Mouse (Mus musculus) adrenal gland (tissue): Measurements from ENCODE around the gene Ppp2r5a.
"Not testable (repeated sequence)": the region's sequence is repeated elsewhere in the genome, so short reads cannot be mapped to it uniquely, and the experiment has no call there.

Experiments used
- intact Hi-C: fragments of 180-260 bp; cut with DNase I; formaldehyde crosslinking; loops from one replicate; pipeline ENCODE4 v1.15.1; 2025
- long read RNA-seq, 2 experiments: library from polyadenylated mRNA; unstranded; transcript quantifications; one replicate each; pipeline ENCODE4 v2.0.0; 2020; ENCODE audit warnings: borderline replicate concordance in 1 of 2; ENCODE audit not compliant: insufficient replicate concordance in 1 of 2

Gene Ppp2r5a
- long read RNA-seq, experiment 1, partial matches to known transcripts = 3 of 12 reads
- long read RNA-seq, experiment 1, other reads (novel, unspliced or antisense) = 7 of 12 reads
- long read RNA-seq, experiment 2, partial matches to known transcripts = 1 of 12 reads
- long read RNA-seq, experiment 2, other reads (novel, unspliced or antisense) = 11 of 12 reads

DNA sequence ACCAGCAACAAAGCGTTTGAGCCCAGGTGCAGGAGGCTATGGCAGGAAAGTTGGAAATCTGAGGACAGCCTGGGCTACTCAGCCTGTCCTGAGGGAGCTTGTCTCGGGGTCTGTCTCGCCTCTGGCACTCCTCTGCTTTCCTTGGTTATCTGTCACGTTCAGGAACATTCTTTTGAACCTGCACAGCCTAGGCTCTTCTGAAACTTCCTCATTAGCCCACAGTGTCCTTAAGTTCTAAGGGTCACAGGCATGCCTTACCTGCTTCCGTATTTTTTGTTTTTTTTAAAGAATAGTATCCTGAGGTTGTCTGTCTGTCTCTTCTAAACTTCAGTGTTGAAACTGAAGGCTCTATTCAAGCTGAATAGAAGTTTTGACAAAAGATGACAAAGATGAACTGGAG lies at the start of gene Ppp2r5a:
Gene Ppp2r5a (minus strand): TSS at position 199 of the 400 bp plus-strand sequence.
- intact Hi-C loops = no loop called here

DNA sequence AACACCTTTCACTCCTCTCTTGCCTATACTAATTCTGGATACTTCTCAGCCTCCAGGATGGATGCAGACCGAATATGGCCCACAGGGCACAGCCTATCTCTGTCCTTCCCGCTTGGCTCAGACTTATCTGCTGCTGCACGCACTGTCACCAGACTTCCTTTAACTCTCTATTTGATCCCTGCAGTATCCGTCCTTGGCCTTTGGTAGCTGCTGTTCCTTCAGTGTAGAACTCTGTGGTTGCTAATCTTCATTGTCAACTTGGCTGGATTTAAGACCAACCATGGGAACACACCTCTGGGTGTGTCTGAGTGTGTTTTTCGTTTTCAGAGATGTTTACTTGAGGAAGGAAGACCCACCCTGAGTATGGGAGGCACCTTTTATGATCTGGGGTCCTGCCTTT lies 47.5 kb upstream of the Ppp2r5a start:
- intact Hi-C loops = no loop called here

DNA sequence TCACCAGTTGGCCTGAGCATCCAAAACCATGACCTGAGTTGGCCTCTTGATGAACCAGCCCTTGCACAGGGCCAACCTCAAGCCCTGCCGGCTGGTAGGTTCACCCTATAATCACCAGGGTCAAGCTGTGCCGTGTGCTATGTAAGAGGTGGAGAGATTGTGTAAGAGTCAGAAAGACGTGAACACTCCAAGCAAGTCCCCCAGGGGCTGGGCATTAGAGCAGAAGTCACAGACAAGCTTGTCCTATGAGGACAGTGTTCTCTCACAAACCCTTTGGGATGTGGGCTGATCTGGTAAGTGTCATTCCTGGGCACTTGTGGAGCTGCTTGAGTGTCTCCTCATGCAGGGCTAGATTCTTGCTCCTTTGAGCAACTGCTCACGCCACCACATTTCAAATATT lies 46.5 kb upstream of the Ppp2r5a start:
- intact Hi-C loops = no loop called here

DNA sequence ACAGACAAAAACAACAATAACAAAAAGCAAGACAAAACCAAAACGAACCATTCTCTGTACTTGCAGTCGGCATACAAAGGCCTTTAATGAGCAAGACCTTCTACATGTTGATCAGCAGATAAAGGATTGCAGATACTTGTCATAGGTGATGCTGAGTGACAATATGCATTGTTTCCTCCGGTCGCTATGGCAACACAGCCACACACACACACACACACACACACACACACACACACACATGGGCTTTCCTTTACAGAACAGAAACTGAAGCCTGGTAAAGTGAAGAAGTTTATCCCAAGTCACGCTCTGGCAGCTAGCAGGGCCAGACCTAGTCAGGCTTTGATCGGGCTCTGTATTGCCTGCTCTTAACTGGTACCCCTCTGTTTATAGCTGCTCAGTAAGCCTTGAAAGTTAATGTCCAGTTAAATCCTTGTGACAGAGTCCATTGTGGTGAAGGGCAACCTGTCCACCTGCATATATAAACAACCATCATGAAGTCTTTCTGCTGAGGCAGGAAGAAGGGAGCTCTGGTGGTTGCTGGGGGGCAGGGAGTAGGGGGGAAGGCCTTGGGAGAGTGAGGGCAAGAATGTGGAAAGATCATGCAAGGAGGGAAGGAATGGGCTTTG lies 44.4 kb upstream of the Ppp2r5a start:
- intact Hi-C loops = no loop called here

DNA sequence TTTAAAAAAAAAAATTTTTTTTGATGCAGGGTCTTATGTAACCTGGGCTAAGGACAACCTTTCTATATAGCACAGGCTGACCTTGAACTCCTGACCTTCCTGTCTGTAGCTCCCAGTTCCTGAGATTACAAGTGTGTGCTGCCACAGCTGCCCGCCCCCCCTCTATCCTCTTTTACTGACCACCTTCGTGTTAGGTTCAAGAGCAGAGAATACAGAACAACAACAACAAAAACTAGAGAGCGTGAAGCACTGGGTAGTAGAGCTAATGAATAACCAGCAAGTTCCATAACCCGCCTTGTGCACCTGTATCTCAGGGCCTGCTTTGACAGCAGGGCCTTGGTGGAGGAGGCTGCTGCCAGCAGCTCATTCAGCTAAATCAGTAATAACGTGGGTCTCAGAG lies 43.2 kb upstream of the Ppp2r5a start:
- intact Hi-C loops = no loop called here

DNA sequence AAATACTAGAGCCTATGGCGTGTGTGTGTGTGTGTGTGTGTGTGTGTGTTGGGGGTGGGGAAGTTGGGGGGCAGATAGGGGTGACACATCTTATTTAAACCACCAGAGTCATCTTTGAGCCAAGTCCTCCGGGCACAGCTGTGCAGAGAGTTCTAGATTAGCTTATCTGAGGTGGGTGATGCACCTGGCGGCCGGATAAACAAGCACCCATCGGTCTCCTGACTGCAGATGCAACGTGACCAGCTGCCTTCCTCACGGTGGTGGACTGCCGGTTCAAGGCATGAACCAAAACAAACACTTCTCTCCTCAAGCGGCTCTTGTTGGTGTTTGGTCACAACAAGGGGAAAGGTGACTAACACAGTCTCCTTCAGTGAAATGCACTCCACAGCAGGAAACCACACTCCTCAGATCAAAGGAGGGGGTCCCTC lies 42.8 kb upstream of the Ppp2r5a start:
- intact Hi-C loops = no loop called here

DNA sequence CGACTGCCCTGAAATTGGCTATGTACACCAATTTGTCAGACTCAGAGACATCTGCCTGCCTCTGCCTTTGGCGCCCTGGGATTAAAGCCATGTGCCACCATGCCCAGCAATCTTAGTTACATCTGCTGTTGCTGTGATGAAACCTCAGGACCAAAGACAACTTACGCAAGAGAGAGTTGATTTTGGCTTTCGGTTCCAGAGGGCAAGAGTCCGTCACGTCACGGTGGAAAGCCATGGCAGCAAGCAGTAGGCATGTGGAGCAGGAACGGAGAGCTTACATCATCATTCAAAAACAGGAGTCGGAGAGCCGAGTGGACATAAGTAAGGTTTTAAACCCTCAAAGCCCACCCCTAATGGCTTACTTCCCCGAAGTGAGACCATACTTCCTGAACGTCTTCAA lies 42.3 kb upstream of the Ppp2r5a start:
- intact Hi-C loops = no loop called here

DNA sequence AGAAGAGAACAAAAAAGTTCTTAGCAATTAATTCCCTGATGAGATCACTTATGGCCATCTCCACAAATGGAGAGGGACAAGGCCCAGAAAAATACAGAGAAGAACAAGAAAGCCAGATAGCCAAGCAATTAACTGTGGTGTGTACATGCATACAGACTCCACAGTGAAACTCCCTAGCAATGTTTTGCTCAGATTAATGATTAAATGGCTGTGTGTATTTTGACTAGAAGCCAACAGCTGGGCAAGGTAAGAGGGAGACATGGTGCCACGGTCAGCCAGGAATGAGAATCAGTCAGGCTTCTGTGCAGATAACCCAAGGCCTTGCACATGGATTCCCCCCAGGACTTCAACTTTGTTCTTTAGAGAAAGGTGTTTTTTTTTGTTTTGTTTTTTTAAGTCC lies 41.4 kb upstream of the Ppp2r5a start:
- intact Hi-C loops = no loop called here

DNA sequence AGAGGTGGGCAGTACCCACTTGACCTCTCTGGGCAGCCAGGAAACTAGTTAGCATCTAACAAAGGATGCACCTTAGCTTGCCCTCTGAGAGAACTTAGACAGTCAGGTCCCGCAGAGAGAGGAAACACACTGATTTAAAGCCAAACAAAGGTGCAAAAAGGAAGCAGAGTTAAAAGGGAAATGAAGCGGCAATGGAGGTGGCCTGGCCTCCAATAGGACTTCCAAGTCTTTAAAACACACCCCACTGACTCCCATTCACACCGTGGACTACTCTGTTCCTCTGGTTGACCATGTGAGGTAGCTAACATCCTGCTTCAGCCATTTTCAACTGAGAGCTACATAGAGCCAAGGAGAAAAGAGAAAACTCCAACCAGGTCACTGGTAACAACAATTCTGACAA lies 35.9 kb upstream of the Ppp2r5a start:
- intact Hi-C loops = no loop called here

DNA sequence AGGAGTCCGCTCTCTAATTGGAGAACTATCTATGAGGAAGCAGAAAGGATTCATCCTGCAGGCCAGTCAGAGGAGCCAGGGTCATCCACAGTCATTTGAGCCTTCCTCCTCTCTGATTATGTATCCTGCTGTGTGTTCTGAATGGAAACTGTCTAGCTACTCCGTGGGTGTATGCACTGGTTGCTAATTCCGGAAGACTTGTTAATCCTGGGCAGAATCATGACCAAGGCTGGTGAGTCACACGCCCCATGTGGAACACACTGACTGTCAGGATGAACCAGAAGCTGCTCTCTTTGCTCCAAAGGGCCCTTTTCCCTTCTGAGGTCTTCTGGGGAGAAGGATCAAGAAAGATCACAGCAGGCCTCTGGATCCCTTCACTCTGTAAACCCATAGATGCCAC lies 35.5 kb upstream of the Ppp2r5a start:
- intact Hi-C loops = no loop called here

DNA sequence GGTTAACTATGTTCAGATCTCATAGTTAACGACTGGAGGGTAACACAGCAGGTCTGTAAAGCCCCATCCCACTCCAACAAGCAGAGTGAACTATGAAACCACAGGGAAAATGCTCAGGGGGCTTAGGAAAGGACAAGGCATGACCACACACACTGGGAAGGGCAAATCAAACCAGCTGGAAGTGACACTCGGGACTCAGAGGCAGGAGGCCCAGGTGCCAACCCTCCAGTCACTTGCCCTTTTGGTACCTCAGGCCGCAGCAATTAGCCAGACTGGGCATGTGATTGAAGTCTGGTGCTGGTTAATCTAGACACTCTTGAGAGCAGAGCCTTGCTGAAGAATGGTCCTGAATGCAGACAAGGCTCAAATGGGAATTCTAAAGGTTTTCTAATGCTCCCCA lies 33.6 kb upstream of the Ppp2r5a start:
- intact Hi-C loops = no loop called here

DNA sequence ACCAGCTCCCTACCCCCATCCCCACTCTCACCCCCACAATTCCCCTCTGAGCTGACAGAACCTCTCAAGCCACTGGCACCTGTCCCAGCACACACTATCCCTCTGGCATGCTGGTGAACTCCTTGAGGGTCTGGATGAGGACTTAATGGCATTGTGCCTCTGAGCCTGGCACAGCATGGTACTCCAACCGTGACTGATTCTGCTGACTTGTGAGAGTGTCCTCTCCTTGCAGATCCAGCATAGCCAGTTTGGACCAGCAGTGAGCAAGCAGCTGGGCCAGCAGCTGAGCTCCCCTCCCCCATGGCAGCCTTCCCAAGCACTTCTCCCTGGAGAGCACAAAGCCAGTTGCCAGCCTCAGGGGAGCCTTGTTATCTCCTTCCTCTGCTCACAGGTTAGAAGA lies 32.3 kb upstream of the Ppp2r5a start:
- intact Hi-C loops = no loop called here

DNA sequence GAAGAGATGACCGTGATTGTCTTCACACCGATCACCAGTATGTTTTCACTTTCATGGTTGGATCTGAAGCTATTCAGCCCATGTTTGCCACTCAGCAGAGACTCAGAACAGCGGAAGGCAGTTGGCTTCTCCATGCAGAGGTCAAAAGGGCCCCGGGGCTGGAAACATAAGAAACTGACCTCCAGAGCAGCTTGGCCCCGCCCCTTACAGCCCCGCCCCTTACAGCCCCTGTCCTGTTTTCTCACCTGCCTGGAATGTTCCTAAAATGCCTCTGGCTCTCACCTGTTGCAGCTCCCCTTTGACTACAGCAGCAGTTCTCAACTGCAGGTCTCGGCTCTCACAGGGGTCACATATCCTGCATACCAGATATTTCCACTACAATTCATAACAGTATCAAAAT lies 29.5 kb upstream of the Ppp2r5a start:
- intact Hi-C loops = no loop called here

DNA sequence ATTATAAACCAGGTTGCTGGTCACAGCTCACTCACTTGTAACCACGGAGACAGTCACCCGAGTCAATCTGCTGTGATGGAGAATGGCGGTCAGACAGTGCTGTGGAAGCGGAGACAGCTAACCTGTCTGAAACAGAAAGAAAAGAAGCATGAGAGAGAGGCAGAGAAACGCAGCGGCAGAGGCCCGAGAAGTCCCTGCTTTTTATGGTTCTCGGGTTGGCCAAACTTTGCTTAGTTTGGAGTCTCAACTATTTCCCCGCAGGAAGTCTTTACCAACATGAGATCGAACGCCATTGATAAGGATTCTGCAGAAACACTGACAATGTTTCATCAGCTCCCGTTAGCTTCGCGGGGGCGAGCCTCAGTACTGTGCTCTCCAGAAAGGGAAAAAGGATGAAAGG lies 29.0 kb upstream of the Ppp2r5a start:
- intact Hi-C loops = no loop called here

DNA sequence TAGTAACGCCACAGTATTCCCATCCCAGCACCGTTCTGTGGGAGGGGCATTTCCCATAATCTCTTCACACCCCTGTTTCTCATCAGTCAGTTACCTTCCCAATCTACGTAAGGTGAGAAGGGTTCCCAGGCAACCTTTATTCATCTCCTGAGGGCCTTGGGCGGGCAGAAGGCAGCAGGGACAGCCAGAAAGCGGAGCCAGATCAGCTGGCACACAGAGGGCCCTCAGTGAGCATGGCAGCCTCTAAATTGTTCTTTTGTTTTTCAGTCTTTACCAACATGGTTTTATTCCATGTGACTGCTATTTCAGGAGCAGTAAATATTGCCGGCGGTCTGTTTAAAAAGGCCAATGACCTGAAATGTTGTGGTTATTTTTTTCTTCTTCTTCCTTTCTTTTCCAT lies 27.0 kb upstream of the Ppp2r5a start:
- intact Hi-C loops = no loop called here

DNA sequence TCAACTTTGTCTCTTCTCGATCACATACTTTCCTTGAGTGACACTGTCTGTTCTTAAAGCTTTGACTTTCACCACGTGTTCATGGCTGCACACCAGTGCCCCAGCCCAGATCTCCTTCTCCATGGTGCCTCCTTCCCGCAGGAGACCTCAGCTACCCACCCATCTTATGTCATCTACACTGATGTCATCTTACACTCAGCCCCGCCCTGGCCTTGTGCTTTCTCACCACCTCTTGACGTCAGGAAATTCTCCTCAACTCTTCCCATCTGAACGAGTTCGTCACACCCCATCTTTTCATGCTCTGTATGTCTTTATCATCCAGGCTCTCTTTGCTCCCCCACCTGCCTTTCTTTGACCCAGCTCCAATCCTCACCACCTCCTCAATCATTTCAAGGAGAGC lies 22.8 kb upstream of the Ppp2r5a start:
- intact Hi-C loops = no loop called here

DNA sequence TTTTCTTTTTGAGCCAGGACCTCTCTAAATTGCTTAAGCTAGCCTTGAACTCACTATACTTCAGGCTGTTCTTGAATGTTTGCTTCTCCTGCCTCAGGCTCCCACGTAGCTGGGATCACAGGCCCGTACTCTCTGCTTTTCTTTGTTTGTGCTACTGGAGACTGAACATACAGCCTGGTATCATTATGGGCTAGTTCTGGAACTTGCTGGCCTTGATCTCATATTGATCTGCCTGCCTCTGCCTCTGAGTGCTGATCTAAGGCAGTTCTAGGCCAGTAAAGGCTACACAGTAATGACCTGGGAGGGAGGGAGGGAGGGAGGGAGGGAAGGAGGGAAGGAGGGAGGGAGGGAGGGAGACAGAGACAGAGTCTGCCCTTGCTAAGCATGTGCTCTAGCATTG lies 20.1 kb upstream of the Ppp2r5a start:
- intact Hi-C loops = no loop called here

DNA sequence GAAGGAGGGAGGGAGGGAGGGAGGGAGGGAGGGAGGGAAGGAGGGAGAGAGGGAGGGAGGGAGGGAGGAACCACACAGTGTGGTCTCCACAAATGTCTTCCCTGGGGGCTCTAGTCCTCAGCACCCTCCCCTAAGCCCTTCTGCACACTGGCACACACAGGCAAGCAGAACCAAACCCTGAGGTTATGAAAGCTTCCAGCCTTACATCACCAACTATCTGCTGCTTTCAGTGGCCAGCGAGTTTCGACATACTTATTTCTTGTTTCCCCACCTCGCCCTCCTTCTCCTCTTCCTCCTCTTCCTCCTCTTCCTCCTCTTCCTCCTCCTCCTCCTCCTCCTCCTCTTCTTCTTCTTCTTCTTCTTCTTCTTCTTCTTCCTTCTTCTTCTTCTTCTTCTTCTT lies 19.6 kb upstream of the Ppp2r5a start:
- intact Hi-C loops = not testable (repeated sequence)

DNA sequence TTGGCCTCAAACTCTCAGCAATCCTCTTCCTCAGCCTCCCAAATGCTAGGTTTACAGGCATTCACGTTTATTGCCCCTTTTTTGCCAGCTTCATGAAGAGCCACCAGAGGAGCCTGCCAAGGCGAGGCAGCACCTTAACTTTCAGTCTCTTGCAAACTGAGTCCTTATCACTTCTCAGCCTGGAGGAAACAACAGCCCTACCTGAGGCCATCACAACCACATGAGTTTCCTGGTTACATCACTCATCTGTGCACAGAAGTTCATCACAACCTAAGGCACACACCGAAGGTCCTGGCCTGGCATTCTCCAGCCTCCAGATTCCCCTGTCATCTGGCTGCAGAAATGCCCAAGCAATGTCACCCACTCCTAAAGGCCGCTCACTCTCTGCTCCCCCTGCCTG lies 19.1 kb upstream of the Ppp2r5a start:
- intact Hi-C loops = no loop called here

DNA sequence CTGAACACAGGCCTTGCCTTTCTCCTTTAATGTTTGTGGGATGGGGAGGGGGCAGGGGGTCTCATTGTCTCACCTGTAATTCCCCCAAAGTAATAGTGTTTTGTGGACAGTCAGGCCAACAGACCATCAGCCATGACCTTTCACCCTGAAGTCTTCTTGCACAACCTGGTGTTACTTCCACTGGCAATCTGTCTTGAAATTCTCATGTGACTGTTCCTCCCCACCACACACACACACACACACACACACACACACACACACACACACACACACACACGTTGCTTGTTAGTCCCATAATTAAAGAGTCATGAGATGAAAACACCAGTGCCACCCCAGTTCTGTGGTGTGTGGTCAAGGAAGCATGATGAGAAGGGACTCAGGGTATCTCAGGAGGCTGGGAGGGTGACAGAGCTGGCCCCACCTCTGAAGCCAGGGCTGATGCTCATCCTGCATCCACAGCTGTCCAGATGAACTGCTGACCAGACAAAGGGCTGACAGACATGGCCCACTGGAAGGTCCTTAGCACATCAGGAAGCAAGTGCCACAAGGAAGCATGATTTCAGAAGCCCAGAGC lies 18.4 kb upstream of the Ppp2r5a start:
- intact Hi-C loops = no loop called here

DNA sequence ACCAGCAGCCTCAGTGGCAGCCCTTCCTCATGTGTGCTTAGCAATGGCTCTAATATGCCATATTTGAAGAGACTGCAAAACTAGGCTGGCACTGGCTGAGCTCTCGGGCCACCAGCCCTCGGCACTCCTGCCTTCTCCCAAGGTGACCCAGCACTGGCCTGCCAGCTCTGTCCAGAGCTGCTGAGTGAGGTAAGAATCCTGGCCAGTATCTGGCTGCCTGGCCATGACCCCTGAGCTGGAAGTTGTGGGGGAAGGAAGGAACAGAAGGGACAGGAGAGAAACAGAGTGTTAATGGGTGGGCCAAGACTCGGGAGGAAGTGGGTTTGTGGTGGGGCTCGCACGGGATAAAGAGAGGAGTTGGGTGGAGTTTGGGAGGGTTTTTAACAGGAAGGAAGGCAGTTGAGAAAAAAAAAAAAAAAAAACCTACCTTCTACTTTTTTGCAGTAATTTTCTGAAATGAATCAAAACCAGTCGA lies 17.9 kb upstream of the Ppp2r5a start:
- intact Hi-C loops = no loop called here

DNA sequence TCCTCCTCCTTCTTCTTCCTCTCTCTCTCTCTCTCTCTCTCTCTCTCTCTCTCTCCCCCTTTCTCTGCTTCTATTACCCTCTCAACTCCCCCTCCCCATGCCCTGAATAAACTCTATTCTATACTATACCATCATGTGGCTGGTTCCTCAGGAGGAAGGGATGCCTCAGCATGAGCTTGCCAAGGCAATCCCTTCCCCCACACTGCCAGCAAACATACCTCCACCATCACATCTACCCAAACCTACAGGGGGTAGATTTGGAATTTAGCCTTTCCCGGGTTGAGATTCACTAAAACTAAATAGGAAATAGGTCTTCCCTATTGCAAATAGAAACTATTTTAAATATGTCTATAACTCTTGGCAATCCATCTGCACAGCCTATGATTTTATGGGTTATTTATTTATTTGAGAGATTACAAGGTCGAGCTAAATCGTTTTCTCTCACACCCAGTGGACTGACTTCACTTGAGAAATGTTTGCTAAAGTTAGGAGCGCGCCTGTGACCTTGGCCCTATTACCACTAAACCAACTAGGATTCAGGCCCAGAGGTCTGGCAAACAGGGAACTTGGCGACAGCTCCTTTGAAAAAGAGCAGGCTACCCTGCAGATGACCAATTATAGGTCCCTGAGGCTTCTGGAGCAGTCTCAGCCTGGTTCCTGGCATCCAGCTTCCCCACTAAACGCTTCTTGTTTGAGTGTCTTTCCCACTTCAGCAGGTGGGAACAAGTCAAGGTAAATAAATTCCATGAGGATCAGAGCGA lies 17.1 kb upstream of the Ppp2r5a start:
- intact Hi-C loops = no loop called here
